Mouse (Mus musculus) lung, postnatal 0 days (tissue): Measurements from ENCODE around the gene Tns3.

Experiments used
- CTCF ChIP-seq: IDR thresholded peaks from 2 replicates; pipeline ENCODE4 v1.5.1; 2016; ENCODE audit warnings: antibody characterized with exemption, mild to moderate bottlenecking
- EP300 ChIP-seq: IDR thresholded peaks from 2 replicates; pipeline ENCODE4 v1.6.1; 2016; ENCODE audit warnings: antibody characterized with exemption, mild to moderate bottlenecking, control low read depth

- TF ChIP-seq CTCF (no peak), EP300 (no peak)
These were observed 168.5 kb downstream of the Tns3 start for GRCm38 (mm10) chr11:8495801-8496200.
